28 mouse cellular contexts compared by ENCODE assay signal in genomic region chr12:25549735-25550134, GRCm38 (mm10).
DNase-seq lines count a peak whose midpoint lies in the region; ATAC-seq lines count a peak whose summit lies in the region.
"Had no signal": no experiment of that assay in that cellular context is flagged by ENCODE, and none has a peak within 500 bp of the region (broad histone marks: within the 10 kb centered on the region; RNA-seq: fewer than 3 reads in every experiment).

No protein-coding gene starts in this region.

- H3K9ac ChIP-seq in heart, embryonic 11.5 days (ENCODE audit: low read depth, low read length): no peak overlapping the region
- H3K9ac ChIP-seq: forebrain, embryonic 13.5 days; hindbrain, embryonic 14.5 days had no signal

- no peak overlapping the region for H3K4me2 ChIP-seq in heart, embryonic 11.5 days
- H3K4me2 ChIP-seq: forebrain, embryonic 13.5 days; hindbrain, embryonic 14.5 days had no signal

- DNase-seq in heart, adult 11 months: peak; percentile 89
- peak; percentile 37 for DNase-seq in urinary bladder, postnatal 14 days (ENCODE audit: low spot score)
- no peak for DNase-seq in urinary bladder, adult 2 months (ENCODE audit: low spot score)
- peak; percentile 23 for DNase-seq in fat pad, adult 2 months (ENCODE audit: extremely low read depth, low read depth, low spot score)
- DNase-seq in yolk sac, embryonic 10.5 days (ENCODE audit: low spot score): no peak
- no peak for DNase-seq in neural tube, embryonic 10.5 days (ENCODE audit: extremely low spot score, low spot score)
- DNase-seq: adrenal gland, adult 2 months; adrenal gland, postnatal 14 days; B cell, adult 2 months; cerebellum, adult 11 months; cerebellum, adult 2 months; cerebellum, adult 9-11 months; cerebellum, postnatal 25 days; gastrocnemius, postnatal 10 days; gastrocnemius, postnatal 36 days had no signal

- no peaks in the 10 kb centered on the region for H3K9me3 ChIP-seq in heart, embryonic 11.5 days (replicated peaks; ENCODE audit: control insufficient read depth, low read length)
- H3K9me3 ChIP-seq: forebrain, embryonic 10.5 days; forebrain, embryonic 13.5 days; heart, embryonic 10.5 days; hindbrain, embryonic 10.5 days had no signal

- ATAC-seq in heart, embryonic 11.5 days (replicated peaks; ENCODE audit: insufficient number of reproducible peaks, low FRiP score, low TSS enrichment): no peak
- ATAC-seq: forebrain, embryonic 13.5 days; forebrain, embryonic 16.5 days; hindbrain, postnatal 0 days; inflammation-experienced regulatory T-cells, adult 6 months; intestine, embryonic 16.5 days had no signal

- H3K27ac ChIP-seq in heart, embryonic 11.5 days (ENCODE audit: low read depth, low read length): no peak overlapping the region
- H3K27ac ChIP-seq: forebrain, embryonic 10.5 days; forebrain, embryonic 13.5 days; heart, embryonic 10.5 days; hindbrain, embryonic 10.5 days; hindbrain, embryonic 14.5 days; hindbrain, postnatal 0 days had no signal

- H3K4me3 ChIP-seq in heart, embryonic 11.5 days (ENCODE audit: low read depth, low read length): no peak overlapping the region
- H3K4me3 ChIP-seq: erythroblast, embryonic 14.5 days; forebrain, embryonic 10.5 days; forebrain, embryonic 13.5 days; heart, embryonic 10.5 days; hindbrain, embryonic 10.5 days had no signal

- no peaks in the 10 kb centered on the region for H3K4me1 ChIP-seq in heart, embryonic 11.5 days (ENCODE audit: control insufficient read depth, insufficient read depth, low read length)
- H3K4me1 ChIP-seq: heart, embryonic 10.5 days; hindbrain, embryonic 10.5 days had no signal

- no peaks in the 10 kb centered on the region for H3K36me3 ChIP-seq in heart, embryonic 11.5 days (ENCODE audit: control insufficient read depth, insufficient read depth, low read length)
- H3K36me3 ChIP-seq: forebrain, embryonic 10.5 days; G1E; heart, embryonic 10.5 days; hindbrain, embryonic 10.5 days had no signal

- no peaks in the 10 kb centered on the region for H3K27me3 ChIP-seq in heart, embryonic 11.5 days (ENCODE audit: control insufficient read depth, insufficient read depth, low read length)
- H3K27me3 ChIP-seq: CH12.LX; forebrain, embryonic 13.5 days had no signal

- 73% methylated on average over 3 of the region's 3 CpGs for WGBS in heart, embryonic 11.5 days (ENCODE audit: insufficient replicate concordance)

Comparison
In these comparisons a context has a peak if more than half of its experiments do, and no peak if none do; other contexts are left out.
1. DNase-seq: peak in heart, adult 11 months (single experiment), urinary bladder, postnatal 14 days (single experiment) and fat pad, adult 2 months (single experiment); none in urinary bladder, adult 2 months (single experiment), yolk sac, embryonic 10.5 days (single experiment) and neural tube, embryonic 10.5 days (single experiment).